Mouse (Mus musculus) liver, embryonic 14.5 days (tissue): ENCODE measurements at regions not wholly inside any gene's neighbourhood (a gene's known extent, or its start where the extent isn't known, plus 50 kb on each side); places are given as distances from the start of the nearest gene placed in this dataset.

Experiments
- CTCF ChIP-seq: IDR thresholded peaks from 2 replicates; pipeline ENCODE4 v1.5.1; 2016; ENCODE audit warnings: antibody characterized with exemption, low read depth, control low read depth
- EP300 ChIP-seq: IDR thresholded peaks from 2 replicates; pipeline ENCODE4 v1.6.1; 2016; ENCODE audit warnings: antibody characterized with exemption, low read depth

DNA sequence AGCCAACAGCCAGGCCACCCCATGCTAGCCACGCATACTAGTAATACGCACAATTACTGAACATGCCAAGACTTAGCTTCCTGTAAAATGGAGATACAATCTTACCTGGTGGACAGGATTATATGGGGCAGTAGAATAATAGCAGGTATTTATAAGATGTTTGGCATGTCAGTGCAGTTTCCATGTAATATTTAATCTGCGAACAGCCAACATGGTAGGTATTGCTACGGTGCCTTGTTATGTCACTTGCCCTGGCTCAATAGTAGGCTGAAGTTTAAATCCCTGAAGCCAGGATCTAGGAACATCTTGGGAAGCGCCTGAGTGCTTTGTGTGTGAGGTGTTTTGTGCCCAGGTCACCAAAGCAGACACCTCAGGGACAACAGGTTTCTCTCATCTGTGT lies 942.3 kb downstream of the 4930447A16Rik start:
- TF ChIP-seq CTCF, result no peak
- TF ChIP-seq EP300, result no peak
